Mouse (Mus musculus): ENCODE measurements around the gene Mapk12.
A peak's percentile ranks its signal among the peaks of the same experiment; 100 is the strongest.

Gene Mapk12

DNA sequence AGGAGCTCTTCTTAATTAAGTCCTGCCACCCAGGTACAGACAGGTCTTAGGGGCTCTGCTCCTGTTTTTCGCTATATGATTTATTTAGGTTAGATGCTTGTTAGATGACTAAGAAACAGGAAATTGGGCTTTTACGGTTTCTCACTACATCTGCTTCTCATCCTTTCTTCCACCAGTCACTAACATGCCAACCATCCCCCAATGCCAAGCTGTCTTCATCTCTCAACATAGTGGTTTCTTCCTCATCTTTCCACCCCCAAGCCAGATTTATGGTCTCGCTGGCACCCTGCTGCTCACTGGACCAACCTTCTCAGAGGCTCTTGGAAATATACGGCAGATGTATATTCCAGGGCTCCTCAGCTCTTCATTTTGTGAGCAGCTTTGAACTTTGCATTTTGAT is 49.8 kb downstream of the Mapk12 start:
- DNase-seq = no peak

- DNase-seq = peak; percentile 54 to 61
Observed at GRCm38 (mm10) chr15:89089248-89090051, 51.1 kb downstream of the Mapk12 start.

- peak; percentile 95 to 97 for DNase-seq
Observed at GRCm38 (mm10) chr15:89088607-89089247, 51.8 kb downstream of the Mapk12 start, which contains the start of gene Selenoo. Gene Selenoo, plus strand, starts transcription at chr15:89089084.

DNA sequence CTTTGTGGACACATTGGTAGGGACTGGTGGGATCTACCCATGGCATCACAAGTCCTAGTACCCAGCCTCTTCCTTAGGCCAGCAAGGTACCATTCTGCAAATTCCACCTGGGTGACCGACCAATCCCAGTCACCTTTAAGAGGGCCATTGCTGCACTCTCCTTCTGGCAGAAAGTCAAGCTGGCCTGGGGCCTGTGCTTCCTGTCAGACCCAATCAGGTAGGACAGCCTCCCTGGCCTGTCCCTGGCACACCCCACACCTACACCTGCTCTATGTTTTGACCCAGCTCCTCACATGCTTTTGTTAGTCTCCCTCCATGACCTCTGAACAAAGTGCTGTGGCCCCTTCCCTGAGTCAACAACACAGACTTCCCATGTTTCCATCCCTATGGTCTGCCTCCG is 55.7 kb downstream of the Mapk12 start:
- no peak for DNase-seq

DNA sequence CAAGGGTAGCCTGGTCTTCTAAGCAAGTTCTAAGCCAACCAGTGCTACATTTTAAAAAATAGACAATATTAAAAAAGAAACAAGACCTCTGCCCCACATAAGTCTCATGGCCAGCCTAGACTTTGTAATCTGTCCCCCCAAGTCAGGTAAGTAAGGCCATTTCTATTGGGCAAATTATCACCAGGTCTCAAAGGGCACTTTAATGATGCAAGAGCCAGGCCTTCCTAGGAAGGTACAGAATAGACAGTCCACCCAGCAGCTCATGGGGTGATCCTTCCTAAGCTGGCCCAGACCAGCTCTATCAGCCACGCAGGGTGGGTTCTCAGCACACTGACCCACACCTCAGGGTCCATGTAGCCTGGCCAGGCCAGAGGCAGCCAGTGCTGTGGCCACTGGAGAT is 56.6 kb downstream of the Mapk12 start:
- no peak for DNase-seq
